Mouse (Mus musculus): ENCODE measurements around the gene Nlrp4a. TPM values are rescaled to one million over a fixed set of nuclear protein-coding genes. Genes with fewer than 3 reads are reported as not detected.
"Not testable (repeated sequence)": the region's sequence is repeated elsewhere in the genome, so short reads cannot be mapped to it uniquely, and the experiment has no call there.

Gene Nlrp4a
- not detected in 2 replicates for polyA plus RNA-seq (2014; fragmentation: Nextera tagmentation; extraction: Ambion mirVana)

- Histone ChIP-seq H3K36me3 (ENCODE audit: control insufficient read depth, insufficient read depth, low read length) (no peaks in the 10 kb centered on the region), H3K4me3 (ENCODE audit: low read depth, low read length) (no peak within 1 kb of the TSS), H3K4me1 (replicated peaks; ENCODE audit: control insufficient read depth, insufficient read depth, low read length) (no peaks in the 10 kb centered on the region), H3K9me3 (ENCODE audit: control insufficient read depth, low read length) (no peaks in the 10 kb centered on the region), H3K9ac (ENCODE audit: low read length) (no peak within 1 kb of the TSS), H3K27ac (ENCODE audit: low read depth) (no peak within 1 kb of the TSS), H3K27me3 (replicated peaks; ENCODE audit: control insufficient read depth, insufficient read depth, low read length) (no peaks in the 10 kb centered on the region), H3K4me2 (ENCODE audit: low read length) (no peak within 1 kb of the TSS)
- no peak for ATAC-seq (replicated peaks; ENCODE audit: low FRiP score, low TSS enrichment, low read depth)
- WGBS: 79% methylated on average over 5 of the region's 5 CpGs
- no peak for DNase-seq (ENCODE audit: low spot score)
Measured at GRCm38 (mm10) chr7:26434813-26435212, at the start of gene Nlrp4a. Gene Nlrp4a (plus strand): TSS chr7:26435113.

GRCm38 (mm10) chr7:26386691-26387090 lies 48.2 kb upstream of the Nlrp4a start:
- H3K9ac ChIP-seq (ENCODE audit: low read length); H3K27ac ChIP-seq (ENCODE audit: low read depth); H3K9me3 ChIP-seq (ENCODE audit: control insufficient read depth, low read length); H3K4me3 ChIP-seq (ENCODE audit: low read depth, low read length); H3K4me2 ChIP-seq (ENCODE audit: low read length); H3K36me3 ChIP-seq (ENCODE audit: control insufficient read depth, insufficient read depth, low read length); DNase-seq (ENCODE audit: low spot score); H3K4me1 ChIP-seq (replicated peaks; ENCODE audit: control insufficient read depth, insufficient read depth, low read length); ATAC-seq (replicated peaks; ENCODE audit: low FRiP score, low TSS enrichment, low read depth); H3K27me3 ChIP-seq (replicated peaks; ENCODE audit: control insufficient read depth, insufficient read depth, low read length): not testable (repeated sequence)
- 81% methylated on average over 5 of the region's 5 CpGs for WGBS

- ATAC-seq (replicated peaks; ENCODE audit: low FRiP score, low TSS enrichment, low read depth); H3K4me1 ChIP-seq (replicated peaks; ENCODE audit: control insufficient read depth, insufficient read depth, low read length); DNase-seq (ENCODE audit: low spot score); H3K4me3 ChIP-seq (ENCODE audit: low read depth, low read length); H3K9me3 ChIP-seq (ENCODE audit: control insufficient read depth, low read length); H3K4me2 ChIP-seq (ENCODE audit: low read length); H3K9ac ChIP-seq (ENCODE audit: low read length); H3K27ac ChIP-seq (ENCODE audit: low read depth); H3K27me3 ChIP-seq (replicated peaks; ENCODE audit: control insufficient read depth, insufficient read depth, low read length); H3K36me3 ChIP-seq (ENCODE audit: control insufficient read depth, insufficient read depth, low read length): not testable (repeated sequence)
- WGBS: 81% methylated on average over 2 of the region's 2 CpGs
Measured at GRCm38 (mm10) chr7:26391137-26391536, 43.8 kb upstream of the Nlrp4a start.

GRCm38 (mm10) chr7:26391811-26392210 lies 43.1 kb upstream of the Nlrp4a start:
- H3K4me2 ChIP-seq (ENCODE audit: low read length); H3K36me3 ChIP-seq (ENCODE audit: control insufficient read depth, insufficient read depth, low read length); H3K4me1 ChIP-seq (replicated peaks; ENCODE audit: control insufficient read depth, insufficient read depth, low read length); ATAC-seq (replicated peaks; ENCODE audit: low FRiP score, low TSS enrichment, low read depth); H3K9me3 ChIP-seq (ENCODE audit: control insufficient read depth, low read length); H3K9ac ChIP-seq (ENCODE audit: low read length); DNase-seq (ENCODE audit: low spot score); H3K27me3 ChIP-seq (replicated peaks; ENCODE audit: control insufficient read depth, insufficient read depth, low read length); H3K4me3 ChIP-seq (ENCODE audit: low read depth, low read length); H3K27ac ChIP-seq (ENCODE audit: low read depth): not testable (repeated sequence)
- WGBS: 88% methylated on average over 6 of the region's 6 CpGs

- whole genome bisulfite sequencing: 78% methylated on average over 2 of the region's 2 CpGs
- H3K4me1 ChIP-seq (replicated peaks; ENCODE audit: control insufficient read depth, insufficient read depth, low read length); H3K9ac ChIP-seq (ENCODE audit: low read length); H3K27me3 ChIP-seq (replicated peaks; ENCODE audit: control insufficient read depth, insufficient read depth, low read length); DNase-seq (ENCODE audit: low spot score); ATAC-seq (replicated peaks; ENCODE audit: low FRiP score, low TSS enrichment, low read depth); H3K4me3 ChIP-seq (ENCODE audit: low read depth, low read length); H3K9me3 ChIP-seq (ENCODE audit: control insufficient read depth, low read length); H3K36me3 ChIP-seq (ENCODE audit: control insufficient read depth, insufficient read depth, low read length); H3K27ac ChIP-seq (ENCODE audit: low read depth); H3K4me2 ChIP-seq (ENCODE audit: low read length): not testable (repeated sequence)
Measured at GRCm38 (mm10) chr7:26403600-26403999, 31.3 kb upstream of the Nlrp4a start, which contains the start of gene Nlrp9c. Gene Nlrp9c (minus strand): TSS chr7:26403700.

DNA sequence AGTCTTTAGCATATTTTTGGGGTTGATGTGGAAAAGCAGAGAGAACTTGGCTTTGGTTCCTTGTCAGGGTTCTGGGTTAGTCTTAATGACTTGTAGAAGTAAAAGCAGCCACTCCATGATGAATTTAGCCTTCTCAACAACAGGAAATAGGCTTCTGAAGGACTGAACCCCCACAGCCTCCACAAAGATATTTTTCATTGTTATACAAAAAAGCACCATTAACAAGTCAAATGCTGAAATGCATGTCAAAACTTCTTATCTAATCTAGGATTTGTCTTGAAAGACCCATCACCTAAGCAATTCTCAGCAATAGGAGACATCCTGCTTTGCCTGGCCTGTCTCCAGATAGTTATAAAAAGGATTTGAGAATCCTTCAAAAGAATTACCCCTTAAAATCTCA lies 41.8 kb downstream of the Nlrp4a start:
- H3K27me3 ChIP-seq (replicated peaks; ENCODE audit: control insufficient read depth, insufficient read depth, low read length): no peaks in the 10 kb centered on the region
- ATAC-seq (replicated peaks; ENCODE audit: low FRiP score, low TSS enrichment, low read depth): no peak
- no peak overlapping the region for H3K9ac ChIP-seq (ENCODE audit: low read length)
- no peak for DNase-seq (ENCODE audit: low spot score)
- H3K4me2 ChIP-seq (ENCODE audit: low read length): no peak overlapping the region
- H3K4me3 ChIP-seq (ENCODE audit: low read depth, low read length): no peak overlapping the region
- H3K4me1 ChIP-seq (replicated peaks; ENCODE audit: control insufficient read depth, insufficient read depth, low read length): no peaks in the 10 kb centered on the region
- no peaks in the 10 kb centered on the region for H3K36me3 ChIP-seq (ENCODE audit: control insufficient read depth, insufficient read depth, low read length)
- no peaks in the 10 kb centered on the region for H3K9me3 ChIP-seq (ENCODE audit: control insufficient read depth, low read length)
- no peak overlapping the region for H3K27ac ChIP-seq (ENCODE audit: low read depth)

DNA sequence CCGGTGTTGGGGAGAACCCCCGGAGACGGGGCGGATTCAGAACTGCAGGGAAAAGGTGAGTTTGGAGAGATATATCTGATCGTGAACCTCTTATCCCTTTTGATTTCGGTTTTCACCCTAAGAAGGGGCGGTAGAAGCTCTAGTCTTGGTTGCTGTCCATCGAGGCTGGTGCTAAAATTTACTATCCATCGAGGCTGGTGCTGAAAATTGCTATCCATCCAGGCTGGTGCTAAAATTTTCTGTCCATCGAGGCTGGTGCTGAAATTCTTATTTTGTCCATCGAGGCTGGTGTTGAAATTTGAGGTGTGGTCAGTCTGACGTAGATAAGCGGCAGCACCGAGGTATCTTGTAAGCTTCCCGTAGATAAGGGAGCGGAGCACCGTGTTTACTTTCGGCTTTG lies 54.6 kb downstream of the Nlrp4a start:
- not testable (repeated sequence) for H3K27ac ChIP-seq (ENCODE audit: low read depth); H3K9me3 ChIP-seq (ENCODE audit: control insufficient read depth, low read length); H3K4me3 ChIP-seq (ENCODE audit: low read depth, low read length); H3K9ac ChIP-seq (ENCODE audit: low read length); DNase-seq (ENCODE audit: low spot score); H3K4me1 ChIP-seq (replicated peaks; ENCODE audit: control insufficient read depth, insufficient read depth, low read length); H3K4me2 ChIP-seq (ENCODE audit: low read length); H3K36me3 ChIP-seq (ENCODE audit: control insufficient read depth, insufficient read depth, low read length); ATAC-seq (replicated peaks; ENCODE audit: low FRiP score, low TSS enrichment, low read depth); H3K27me3 ChIP-seq (replicated peaks; ENCODE audit: control insufficient read depth, insufficient read depth, low read length)
- WGBS: 70% methylated on average over 18 of the region's 18 CpGs

Other genes with a start within 250 kb of the Nlrp4a start
- not detected in 2 replicates for gene Vmn1r184, start 174.8 kb upstream of the Nlrp4a start, polyA plus RNA-seq (2014; fragmentation: Nextera tagmentation; extraction: Ambion mirVana)
- gene Cyp2a4, start 127.9 kb upstream of the Nlrp4a start, polyA plus RNA-seq (2014; fragmentation: Nextera tagmentation; extraction: Ambion mirVana): not detected in 2 replicates
- not detected in 2 replicates for gene Nlrp9c, start 31.4 kb upstream of the Nlrp4a start, polyA plus RNA-seq (2014; fragmentation: Nextera tagmentation; extraction: Ambion mirVana)
- not detected in 2 replicates for gene Nlrp9a, start 99.9 kb downstream of the Nlrp4a start, polyA plus RNA-seq (2014; fragmentation: Nextera tagmentation; extraction: Ambion mirVana)
- not detected in 2 replicates for gene Vmn1r185, start 183.4 kb downstream of the Nlrp4a start, polyA plus RNA-seq (2014; fragmentation: Nextera tagmentation; extraction: Ambion mirVana)